Mouse (Mus musculus) myocyte (in vitro differentiated cells): ENCODE measurements around the gene BC030867. TPM values are rescaled to one million over a fixed set of nuclear protein-coding genes. Genes with fewer than 3 reads are reported as not detected.
A peak's percentile ranks its signal among the peaks of the same experiment; 100 is the strongest.

Experiments used
- H3K27me3 ChIP-seq: one replicate; pipeline ENCODE4 v1.6.1; 2011; ENCODE audit not compliant: control insufficient read depth, insufficient read depth, insufficient read length
- H3K36me3 ChIP-seq: one replicate; pipeline ENCODE4 v1.6.1; 2011; ENCODE audit not compliant: control insufficient read depth, insufficient read depth
- H3K4me2 ChIP-seq: one replicate; pipeline ENCODE4 v1.6.1; 2011; ENCODE audit warnings: low read depth, control low read depth
- H3K4me3 ChIP-seq: one replicate; pipeline ENCODE4 v1.5.1; 2011; ENCODE audit warnings: mild to moderate bottlenecking, control low read depth, moderate library complexity
- H3K79me2 ChIP-seq: one replicate; pipeline ENCODE4 v1.6.1; 2011; ENCODE audit not compliant: control insufficient read depth, insufficient read depth
- H3ac ChIP-seq: one replicate; pipeline ENCODE4 v1.6.1; 2011; ENCODE audit not compliant: control insufficient read depth, insufficient read length
- CEBPB ChIP-seq: IDR thresholded peaks from 2 replicates; pipeline ENCODE4 v1.6.1; 2011; ENCODE audit warnings: mild to moderate bottlenecking, moderate library complexity; ENCODE audit not compliant: poor library complexity, insufficient read depth, severe bottlenecking
- E2F4 ChIP-seq: IDR thresholded peaks from one replicate; pipeline ENCODE4 v1.6.1; 2011; ENCODE audit warnings: mild to moderate bottlenecking, control low read depth, moderate library complexity; ENCODE audit not compliant: insufficient read depth
- MAX ChIP-seq: IDR thresholded peaks from one replicate; pipeline ENCODE4 v1.6.1; 2011; ENCODE audit warnings: low read depth, mild to moderate bottlenecking, control low read depth
- MYOD1 ChIP-seq, 3 experiments: IDR thresholded peaks; one replicate each; pipeline ENCODE4 v1.6.1; 2011; ENCODE audit warnings: control low read depth in 2 of 3, low read depth in 2 of 3, mild to moderate bottlenecking in 2 of 3, moderate library complexity in 1 of 3; ENCODE audit not compliant: insufficient read length in 2 of 3, control insufficient read depth in 1 of 3
- MYOG ChIP-seq, 3 experiments: IDR thresholded peaks; one replicate each; pipeline ENCODE4 v1.6.1; 2011; ENCODE audit warnings: control low read depth in 2 of 3, low read depth in 2 of 3, mild to moderate bottlenecking in 2 of 3; ENCODE audit not compliant: insufficient read length in 2 of 3, control insufficient read depth in 1 of 3, insufficient read depth in 1 of 3
- POLR2A ChIP-seq: IDR thresholded peaks from one replicate; pipeline ENCODE4 v1.6.1; 2011; ENCODE audit warnings: low read depth, mild to moderate bottlenecking, control low read depth, moderate library complexity; ENCODE audit not compliant: insufficient read length
- POLR2AphosphoS2 ChIP-seq: IDR thresholded peaks from one replicate; pipeline ENCODE4 v1.6.1; 2011; ENCODE audit warnings: low read depth, control low read depth; ENCODE audit not compliant: insufficient read length
- REST ChIP-seq: IDR thresholded peaks from one replicate; pipeline ENCODE4 v1.6.1; 2011; ENCODE audit warnings: mild to moderate bottlenecking, control low read depth, moderate library complexity; ENCODE audit not compliant: insufficient read depth, insufficient read length
- SRF ChIP-seq: IDR thresholded peaks from one replicate; pipeline ENCODE4 v1.6.1; 2011; ENCODE audit warnings: low read depth; ENCODE audit not compliant: control insufficient read depth, insufficient read length
- TCF12 ChIP-seq: IDR thresholded peaks from one replicate; pipeline ENCODE4 v1.6.1; 2011; ENCODE audit warnings: mild to moderate bottlenecking, control low read depth; ENCODE audit not compliant: poor library complexity, insufficient read depth, severe bottlenecking
- TCF3 ChIP-seq: IDR thresholded peaks from one replicate; pipeline ENCODE4 v1.6.1; 2011; ENCODE audit warnings: low read depth, control low read depth; ENCODE audit not compliant: insufficient read length
- USF1 ChIP-seq: IDR thresholded peaks from one replicate; pipeline ENCODE4 v1.6.1; 2011; ENCODE audit warnings: low read depth, mild to moderate bottlenecking, control low read depth, moderate library complexity
- polyA plus RNA-seq: library from polyadenylated mRNA; unstranded; fragments of >200 nt; fragmentation: generic; extraction: Trizol; gene quantifications from one replicate; pipeline ENCODE4 v1.2.1, GENCODE M21; 2012; ENCODE audit warnings: missing spikeins

BC030867 gene
- polyA plus RNA-seq, 1 experiment, result 4.4 TPM

DNA sequence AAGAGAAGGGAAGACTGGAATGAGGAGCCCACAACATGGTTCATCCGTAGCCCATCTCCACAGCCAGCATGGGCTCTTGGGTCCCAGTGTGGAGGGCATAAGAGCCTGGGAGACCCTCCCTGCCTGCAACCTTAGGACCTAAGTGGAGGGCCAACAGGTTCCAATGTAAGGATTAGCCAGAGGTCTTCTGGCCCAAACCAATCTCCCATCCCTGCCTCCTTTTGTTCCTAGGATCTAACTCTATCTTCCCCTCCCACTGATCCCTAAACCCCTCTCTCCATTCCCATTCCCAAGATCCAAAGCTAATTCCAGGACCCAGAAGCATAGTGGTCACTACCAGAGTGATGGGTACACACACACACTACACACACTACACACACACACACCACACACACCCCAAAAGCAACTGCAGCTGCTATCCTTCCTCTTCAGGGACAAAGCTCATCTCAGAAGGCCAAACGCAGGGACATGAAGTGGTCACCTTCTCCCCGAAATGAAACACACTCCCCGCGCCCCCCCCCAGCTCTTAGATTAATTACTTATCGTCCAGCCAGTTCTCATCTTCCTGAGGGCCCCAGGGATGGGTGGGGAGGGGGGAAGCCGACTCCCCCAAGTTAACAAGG, 19.9 kb upstream of the BC030867 start:
- Histone ChIP-seq H3K79me2 (peaks cover 4% of the 10 kb centered on the region), H3K4me3 (peak overlapping the region; percentile 36), H3K27me3 (no peaks in the 10 kb centered on the region), H3ac (peak overlapping the region; percentile 51), H3K4me2 (peak overlapping the region; percentile 89), H3K36me3 (no peaks in the 10 kb centered on the region)
- TF ChIP-seq POLR2AphosphoS2 (no peak), MYOG (IDR thresholded peaks at IDR 0.05; ENCODE audit: control insufficient read depth in 1 of 3, insufficient read depth in 1 of 3, insufficient read length in 2 of 3, low read depth in 2 of 3) (peak in 1 of 3 experiments; percentile 13)

DNA sequence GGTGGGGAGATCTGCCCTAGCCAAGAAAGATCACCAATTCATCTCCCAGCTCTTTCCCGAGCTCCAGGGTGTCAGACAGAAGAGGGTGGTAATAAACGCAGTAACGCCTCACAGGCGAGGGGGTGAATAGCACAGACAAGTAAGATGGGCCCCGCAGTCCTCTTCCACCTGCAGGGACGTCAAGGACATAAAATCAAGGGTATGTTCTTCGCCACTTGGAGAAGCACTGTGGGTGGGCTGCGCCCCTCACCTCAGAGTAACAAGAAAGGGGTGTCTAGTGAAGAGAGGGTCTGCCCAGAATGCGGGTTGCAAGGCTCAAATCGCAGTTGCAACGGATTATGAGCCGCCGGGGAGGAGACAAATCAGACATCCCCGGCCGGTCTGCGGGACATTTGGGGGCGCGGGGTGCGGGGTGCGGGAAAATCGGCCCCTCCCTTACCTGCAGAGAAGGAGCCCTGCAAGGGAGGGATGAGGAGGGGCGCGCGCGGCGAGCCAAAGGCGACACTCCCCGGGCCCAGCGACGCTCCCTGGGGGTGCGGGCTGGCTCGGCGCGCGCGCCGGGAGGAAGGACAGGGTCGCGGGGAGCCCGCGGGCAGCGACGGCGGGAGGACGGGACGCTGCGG, 19.2 kb upstream of the BC030867 start:
- H3K4me2 ChIP-seq, result peak overlapping the region; percentile 89
- H3K79me2 ChIP-seq, result peaks cover 4% of the 10 kb centered on the region
- no peaks in the 10 kb centered on the region for H3K27me3 ChIP-seq
- TF ChIP-seq MYOD1 (IDR thresholded peaks at IDR 0.05; ENCODE audit: control insufficient read depth in 1 of 3, insufficient read length in 2 of 3, low read depth in 2 of 3) (no peak), REST (no peak), MAX (no peak), POLR2A (no peak), TCF12 (no peak), E2F4 (no peak), USF1 (no peak), TCF3 (no peak), MYOG (IDR thresholded peaks at IDR 0.05; ENCODE audit: control insufficient read depth in 1 of 3, insufficient read depth in 1 of 3, insufficient read length in 2 of 3, low read depth in 2 of 3) (no peak), CEBPB (no peak), SRF (no peak), POLR2AphosphoS2 (no peak)
- H3K4me3 ChIP-seq, result peak overlapping the region; percentile 36
- H3K36me3 ChIP-seq, result no peaks in the 10 kb centered on the region
- H3ac ChIP-seq, result peak overlapping the region; percentile 51

DNA sequence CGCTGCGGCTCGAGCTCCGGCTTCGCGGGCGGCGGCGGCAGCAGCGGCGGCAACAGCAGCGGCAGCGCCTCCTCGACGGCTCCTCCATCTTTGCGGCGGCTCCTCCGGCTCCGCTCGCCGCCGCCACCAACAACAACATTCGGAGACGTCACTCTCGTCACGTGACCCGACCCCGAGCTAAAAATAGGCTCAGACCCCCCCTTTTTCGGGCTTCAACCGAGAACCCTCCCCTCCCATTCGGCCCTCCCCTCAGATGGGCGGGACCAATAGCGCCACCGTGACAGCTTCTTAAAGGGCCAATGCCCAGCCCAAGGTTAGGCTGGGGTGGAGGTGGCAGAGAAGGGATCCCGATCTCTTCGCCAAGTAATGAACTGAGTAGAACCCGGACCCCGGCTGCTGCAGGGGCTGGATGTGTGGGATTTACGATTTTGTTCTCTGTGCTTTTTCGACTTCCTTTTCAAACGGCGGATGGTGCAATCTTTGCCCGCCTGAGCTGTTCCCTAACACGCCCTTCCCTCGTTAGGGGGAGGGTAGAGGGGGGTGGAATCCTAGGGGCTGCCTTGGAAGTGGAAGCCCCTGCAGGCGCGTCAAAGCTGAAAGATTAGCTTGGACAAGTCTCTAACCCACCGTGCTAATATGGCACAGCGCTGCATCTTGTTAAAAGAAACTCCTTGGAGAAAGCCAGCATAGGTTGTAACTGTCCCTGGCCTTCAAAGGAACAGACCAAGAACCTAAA, 18.5 kb upstream of the BC030867 start, which contains the start of gene Hdac5:
Gene Hdac5 (minus strand): TSS at position 161 of the 736 bp plus-strand sequence.
- H3K4me2 ChIP-seq, result peak within 1 kb of the TSS; percentile 89
- H3ac ChIP-seq, result peak within 1 kb of the TSS; percentile 51
- peak; percentile 94 for TF ChIP-seq USF1
- peak; percentile 86 for TF ChIP-seq POLR2A
- no peak for TF ChIP-seq TCF12
- no peak for TF ChIP-seq MYOG (IDR thresholded peaks at IDR 0.05; ENCODE audit: control insufficient read depth in 1 of 3, insufficient read depth in 1 of 3, insufficient read length in 2 of 3, low read depth in 2 of 3)
- peak; percentile 76 for TF ChIP-seq POLR2AphosphoS2
- no peak for TF ChIP-seq MAX
- TF ChIP-seq CEBPB, result no peak
- TF ChIP-seq E2F4, result no peak
- TF ChIP-seq MYOD1 (IDR thresholded peaks at IDR 0.05; ENCODE audit: control insufficient read depth in 1 of 3, insufficient read length in 2 of 3, low read depth in 2 of 3), result no peak
- TF ChIP-seq REST, result no peak
- no peak for TF ChIP-seq SRF
- TF ChIP-seq TCF3, result no peak
- no peaks in the 10 kb centered on the region for H3K27me3 ChIP-seq
- peaks cover 4% of the 10 kb centered on the region for H3K79me2 ChIP-seq
- H3K4me3 ChIP-seq, result peak within 1 kb of the TSS; percentile 36
- no peaks in the 10 kb centered on the region for H3K36me3 ChIP-seq

- no peak for TF ChIP-seq USF1
- no peak for TF ChIP-seq TCF12
- no peak for TF ChIP-seq SRF
- TF ChIP-seq MAX, result no peak
- no peak for TF ChIP-seq E2F4
- TF ChIP-seq MYOD1 (IDR thresholded peaks at IDR 0.05; ENCODE audit: control insufficient read depth in 1 of 3, insufficient read length in 2 of 3, low read depth in 2 of 3), result no peak
- TF ChIP-seq REST, result no peak
- TF ChIP-seq MYOG (IDR thresholded peaks at IDR 0.05; ENCODE audit: control insufficient read depth in 1 of 3, insufficient read depth in 1 of 3, insufficient read length in 2 of 3, low read depth in 2 of 3), result no peak
- TF ChIP-seq TCF3, result no peak
- TF ChIP-seq CEBPB, result no peak
- TF ChIP-seq POLR2AphosphoS2, result no peak
- TF ChIP-seq POLR2A, result no peak
- H3K79me2 ChIP-seq, result no peaks in the 10 kb centered on the region
- H3K36me3 ChIP-seq, result no peaks in the 10 kb centered on the region
- no peak overlapping the region for H3ac ChIP-seq
- no peak overlapping the region for H3K4me3 ChIP-seq
- H3K27me3 ChIP-seq, result no peaks in the 10 kb centered on the region
- H3K4me2 ChIP-seq, result no peak overlapping the region
Observed at GRCm38 (mm10) chr11:102236022-102236421, 12.7 kb upstream of the BC030867 start.
